Mouse (Mus musculus) hindbrain, embryonic 10.5 days (tissue): ENCODE data around the gene Mlf2. TPM values are rescaled to one million over a fixed set of nuclear protein-coding genes. Genes with fewer than 3 reads are reported as not detected.
A peak's percentile ranks its signal among the peaks of the same experiment; 100 is the strongest.

ENCODE experiments used
- DNase-seq: peaks from one replicate; pipeline ENCODE4 v3.0.0-alpha.2; 2017; ENCODE audit warnings: low spot score
- H3K27ac ChIP-seq: fragments of 300-500 bp; sonication (generic); 2 replicates; pipeline ENCODE4 v1.5.1; 2016; ENCODE audit warnings: mild to moderate bottlenecking, moderate library complexity
- H3K27me3 ChIP-seq: fragments of 300-500 bp; sonication (generic); 2 replicates; pipeline ENCODE4 v1.6.1; 2016; ENCODE audit warnings: mild to moderate bottlenecking; ENCODE audit not compliant: poor library complexity, insufficient read depth, severe bottlenecking
- H3K36me3 ChIP-seq: fragments of 300-500 bp; sonication (generic); 2 replicates; pipeline ENCODE4 v1.6.1; 2016; ENCODE audit warnings: mild to moderate bottlenecking, moderate library complexity
- H3K4me1 ChIP-seq: fragments of 300-500 bp; sonication (generic); replicated peaks from 2 replicates; pipeline ENCODE4 v1.6.1; 2016; ENCODE audit warnings: mild to moderate bottlenecking
- H3K4me3 ChIP-seq: fragments of 300-500 bp; sonication (generic); 2 replicates; pipeline ENCODE4 v1.5.1; 2016; ENCODE audit warnings: mild to moderate bottlenecking, moderate library complexity
- H3K9me3 ChIP-seq: fragments of 300-500 bp; sonication (generic); 2 replicates; pipeline ENCODE4 v1.6.1; 2016; ENCODE audit warnings: mild to moderate bottlenecking, moderate library complexity
- WGBS: fragments of 180-500 bp; shearing (Covaris S2); methylation state at CpG from one replicate; pipeline ENCODE4 v1.1.7; 2016; 5-methylcytosine and 5-hydroxymethylcytosine counted together
- polyA plus RNA-seq: library from polyadenylated mRNA; unstranded; fragments of >200 nt; fragmentation: Nextera tagmentation; extraction: Ambion mirVana; gene quantifications from 2 replicates; pipeline ENCODE4 v1.2.1, GENCODE M21; 2016

Gene Mlf2
- polyA plus RNA-seq, 1 experiment from 2014 or later = 499 TPM

DNA sequence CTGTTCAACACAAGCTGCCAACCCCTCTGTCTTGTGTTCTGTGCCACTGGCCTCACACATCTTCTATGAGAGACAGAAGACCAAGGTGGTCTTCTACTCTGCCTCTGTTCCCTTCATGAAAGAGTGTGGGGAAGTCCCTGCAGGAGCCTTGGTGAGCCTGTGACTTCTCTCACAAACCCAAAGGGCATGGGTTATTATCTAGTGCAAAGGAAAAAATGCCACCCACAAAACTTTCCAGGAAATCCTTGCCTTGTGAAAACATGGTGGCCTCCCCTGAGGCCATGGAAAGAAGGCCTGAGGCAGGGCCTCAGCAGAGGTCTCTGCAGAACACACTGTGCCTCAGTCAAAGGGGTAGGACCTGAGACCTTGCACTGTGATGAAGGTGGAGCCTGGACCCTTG lies 29.3 kb upstream of the Mlf2 start:
- Histone ChIP-seq H3K4me3 (no peak overlapping the region), H3K27me3 (no peaks in the 10 kb centered on the region; the same call in 1 of the 2 replicates), H3K27ac (no peak overlapping the region), H3K36me3 (no peaks in the 10 kb centered on the region), H3K9me3 (no peaks in the 10 kb centered on the region), H3K4me1 (peaks cover 38% of the 10 kb centered on the region)
- no peak for DNase-seq

DNA sequence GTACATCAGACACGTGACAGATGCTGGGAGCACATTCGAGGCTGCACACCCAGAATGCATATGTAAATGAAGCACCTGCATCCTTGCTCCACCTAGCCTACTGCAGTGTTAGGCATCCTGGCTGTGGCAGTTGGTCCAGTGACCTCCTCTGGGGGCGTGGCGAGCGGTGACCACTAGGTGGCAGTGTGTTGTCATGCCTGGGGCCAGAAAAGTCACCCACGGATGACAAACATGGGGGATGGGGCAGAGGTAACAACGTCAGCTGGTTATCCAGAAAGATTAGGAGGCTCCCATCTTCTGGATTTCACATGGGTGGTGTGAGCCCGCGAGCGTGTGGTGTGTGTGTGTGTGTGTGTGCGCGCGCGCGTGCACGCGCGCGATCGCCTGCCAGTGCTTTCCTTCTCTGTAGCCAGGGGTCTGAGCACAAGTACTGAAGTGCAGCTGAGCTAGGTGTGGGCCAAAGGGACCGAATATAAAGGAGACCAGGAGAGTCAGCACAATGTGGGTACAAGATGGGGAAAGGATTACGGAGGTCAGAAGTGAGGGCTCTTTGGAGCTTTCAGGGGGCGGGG lies 27.5 kb upstream of the Mlf2 start:
- H3K4me3 ChIP-seq = peak overlapping the region; percentile 61

DNA sequence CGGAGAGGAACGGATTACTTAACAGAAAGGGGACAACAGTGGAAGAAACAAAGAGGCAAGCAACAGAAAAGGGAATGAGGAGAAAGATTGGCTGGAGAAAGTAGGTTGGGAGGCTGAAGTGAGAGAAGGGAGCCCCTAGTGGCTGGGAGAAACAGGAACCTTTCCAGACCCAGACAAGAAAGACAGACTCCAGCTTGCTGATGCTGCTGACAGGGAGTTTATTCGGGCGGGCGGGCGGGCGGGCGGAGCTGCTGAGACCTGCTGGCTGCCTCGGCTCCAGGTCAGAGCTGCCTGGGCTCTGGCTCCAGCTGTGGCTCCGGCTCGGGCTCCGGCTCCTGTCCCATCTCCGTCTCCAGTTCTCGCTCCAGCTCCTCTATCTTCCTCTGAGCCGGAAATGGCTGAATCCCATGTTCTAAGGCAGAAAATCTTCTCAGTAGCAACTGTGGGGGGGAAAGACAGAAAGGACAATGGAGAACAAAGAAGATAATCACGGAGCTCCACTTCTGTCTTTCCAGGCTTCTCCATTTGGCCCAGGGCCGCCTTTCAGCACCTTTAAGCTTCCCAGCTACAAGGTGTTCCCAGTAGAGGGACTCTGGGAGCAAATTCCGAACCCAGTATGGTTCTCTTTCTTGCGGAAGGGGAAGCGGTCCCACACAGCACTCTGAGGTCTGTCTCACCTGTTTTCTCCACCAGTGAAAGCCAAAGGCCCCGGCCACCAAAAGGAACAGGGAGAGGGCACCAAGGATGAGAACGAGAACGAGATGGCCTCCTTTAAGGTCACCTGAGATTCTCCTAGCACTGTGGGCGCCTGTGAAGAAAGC lies 26.8 kb upstream of the Mlf2 start:
- H3K36me3 ChIP-seq = no peaks in the 10 kb centered on the region
- H3K4me3 ChIP-seq = peak overlapping the region; percentile 61
- H3K4me1 ChIP-seq = peaks cover 38% of the 10 kb centered on the region
- 7% methylated on average over 24 of the region's 24 CpGs for WGBS
- DNase-seq = peak; percentile 82
- peak overlapping the region; percentile 98 for H3K27ac ChIP-seq
- H3K27me3 ChIP-seq = peaks cover 16% of the 10 kb centered on the region
- no peaks in the 10 kb centered on the region for H3K9me3 ChIP-seq

More for the DNA sequence above, 27.5 kb upstream of the Mlf2 start:
- H3K36me3 ChIP-seq = no peaks in the 10 kb centered on the region
- WGBS = under 1% methylated on average over 23 of the region's 23 CpGs
- H3K27me3 ChIP-seq = peaks cover 9% of the 10 kb centered on the region
- H3K9me3 ChIP-seq = no peaks in the 10 kb centered on the region
- DNase-seq = peak; percentile 96
- H3K27ac ChIP-seq = peak overlapping the region; percentile 98
- peaks cover 38% of the 10 kb centered on the region for H3K4me1 ChIP-seq

DNA sequence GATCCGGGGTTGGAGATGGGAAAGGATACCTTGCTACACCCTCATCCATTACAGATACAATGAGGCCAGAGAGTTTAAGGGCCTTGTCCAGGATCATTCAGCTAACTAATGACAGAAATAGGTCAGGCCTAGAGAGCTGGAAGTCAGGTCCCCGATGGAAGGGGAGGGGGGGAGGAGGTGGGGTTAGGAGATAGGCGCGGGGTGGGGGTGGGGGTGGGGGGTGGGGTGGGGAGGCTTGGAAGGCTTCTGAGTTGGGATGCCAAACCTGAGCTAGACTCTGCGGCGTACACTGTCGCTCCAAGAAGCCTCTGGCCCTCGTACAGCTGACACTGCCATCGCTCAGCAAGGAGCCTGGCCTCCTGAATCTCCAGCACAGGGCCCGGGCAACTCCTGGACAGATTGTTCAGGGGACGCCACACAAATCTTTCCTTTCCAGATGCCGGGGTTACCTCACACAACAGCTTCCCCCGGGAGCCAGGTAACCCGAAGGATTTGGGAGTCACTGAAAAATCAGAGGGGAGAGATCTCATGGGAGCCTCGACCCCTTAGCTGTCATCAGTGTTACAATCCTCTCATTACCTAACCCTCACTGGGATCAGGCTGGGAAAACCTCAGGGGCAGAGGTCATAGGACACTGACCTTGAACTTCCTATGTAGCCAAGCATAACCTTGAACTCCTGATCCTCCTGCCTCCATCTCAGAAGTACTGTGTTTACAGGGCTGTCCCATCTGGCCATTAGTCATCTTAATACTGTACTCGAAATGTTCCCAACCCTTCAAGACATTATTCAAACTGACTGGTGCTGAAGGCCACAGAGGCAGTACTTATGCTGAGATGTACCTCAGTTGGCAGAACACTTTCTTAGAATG lies 26.0 kb upstream of the Mlf2 start:
- peak; percentile 15 for DNase-seq
- 34% methylated on average over 16 of the region's 16 CpGs for WGBS
- no peaks in the 10 kb centered on the region for H3K36me3 ChIP-seq
- H3K27ac ChIP-seq = peak overlapping the region; percentile 98
- peak overlapping the region; percentile 61 for H3K4me3 ChIP-seq
- no peaks in the 10 kb centered on the region for H3K9me3 ChIP-seq
- H3K4me1 ChIP-seq = peaks cover 44% of the 10 kb centered on the region
- peaks cover 25% of the 10 kb centered on the region for H3K27me3 ChIP-seq

DNA sequence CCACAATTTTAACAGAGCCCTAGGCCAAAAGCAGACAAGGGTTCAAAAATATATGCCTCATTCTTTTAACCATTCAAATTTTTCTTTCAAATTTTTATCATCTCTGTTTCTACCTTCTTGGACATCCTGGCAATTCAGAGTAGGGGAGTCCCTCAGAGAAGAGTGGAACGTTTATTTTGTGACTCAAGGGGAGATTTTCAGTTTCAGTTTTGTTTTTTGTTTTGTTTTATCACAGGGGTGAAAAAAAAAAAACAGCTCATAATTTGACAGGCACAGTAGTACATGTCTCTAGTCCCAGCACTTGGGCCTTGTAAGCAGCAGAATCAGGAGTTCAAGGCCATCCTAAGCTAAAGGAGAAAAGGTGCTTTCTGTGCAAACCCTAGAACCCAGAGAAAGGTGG lies 23.4 kb upstream of the Mlf2 start:
- Histone ChIP-seq H3K4me3 (no peak overlapping the region), H3K36me3 (peaks cover 4% of the 10 kb centered on the region), H3K27ac (no peak overlapping the region), H3K4me1 (peaks cover 48% of the 10 kb centered on the region), H3K9me3 (no peaks in the 10 kb centered on the region), H3K27me3 (peaks cover 49% of the 10 kb centered on the region)
- 92% methylated on average over 1 of the region's 1 CpGs for WGBS
- DNase-seq = no peak

DNA sequence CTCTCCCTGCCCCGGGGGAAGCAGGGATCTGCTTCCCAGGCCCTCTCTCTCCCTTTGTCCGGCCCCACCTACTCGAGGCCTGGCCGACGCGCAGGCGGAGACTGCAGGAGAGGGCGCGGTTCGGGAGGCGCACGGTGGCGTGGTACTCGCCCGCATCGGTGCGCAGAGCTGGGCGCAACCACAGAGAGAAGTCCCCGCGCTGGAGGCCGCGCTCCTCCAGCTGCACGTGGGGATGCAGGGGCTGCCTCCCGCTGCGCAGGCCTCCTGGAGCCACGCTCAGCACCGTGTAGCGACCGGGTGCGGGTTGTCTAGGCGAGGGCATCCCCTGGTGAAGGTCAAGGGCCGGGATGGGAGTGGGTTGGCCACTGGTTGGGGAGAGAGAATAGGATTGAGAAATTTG lies 21.2 kb upstream of the Mlf2 start:
- H3K4me1 ChIP-seq = peaks cover 50% of the 10 kb centered on the region
- 2% methylated on average over 32 of the region's 32 CpGs for WGBS
- H3K27ac ChIP-seq = peak overlapping the region; percentile 85
- H3K36me3 ChIP-seq = peaks cover 27% of the 10 kb centered on the region
- DNase-seq = peak; percentile 47
- H3K9me3 ChIP-seq = no peaks in the 10 kb centered on the region
- H3K27me3 ChIP-seq = peaks cover 49% of the 10 kb centered on the region
- peak overlapping the region; percentile 44 for H3K4me3 ChIP-seq

DNA sequence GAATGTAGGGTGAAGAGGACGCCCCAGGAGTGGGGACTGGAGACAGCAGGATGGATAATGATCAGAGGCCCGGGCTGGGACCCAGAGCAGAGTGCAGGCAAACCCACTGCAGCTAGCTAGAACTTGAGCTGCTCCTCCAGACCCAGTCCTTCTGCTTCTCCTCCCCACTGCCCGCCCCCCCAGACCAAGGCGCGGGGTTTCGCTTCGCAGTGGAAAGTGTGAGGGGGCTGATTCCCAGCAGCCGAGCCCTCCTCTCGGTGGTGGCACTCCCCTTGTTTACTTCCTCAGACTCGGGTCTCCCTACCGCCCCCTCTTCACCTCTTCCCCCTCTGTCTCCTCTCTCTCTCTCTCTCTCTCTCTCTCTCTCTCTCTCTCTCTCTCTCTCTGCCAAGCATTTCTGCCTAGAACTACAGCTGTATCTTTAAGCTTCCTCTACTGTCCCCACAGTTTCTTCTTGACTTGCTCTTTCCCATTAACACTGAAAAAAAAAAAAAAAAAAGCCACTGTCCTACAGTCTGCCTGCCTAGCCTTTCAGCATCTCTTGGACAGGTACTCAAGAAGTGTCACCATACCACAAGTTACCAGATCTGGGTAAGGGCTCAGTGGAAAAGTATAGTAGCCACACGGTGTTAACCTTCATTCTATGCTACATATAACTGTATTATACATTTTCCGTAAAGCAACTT lies 19.5 kb upstream of the Mlf2 start, which contains the start of gene Lag3:
Gene Lag3 (minus strand): TSS at position 173 of the 686 bp plus-strand sequence.
- Histone ChIP-seq H3K4me1 (peaks cover 59% of the 10 kb centered on the region), H3K27me3 (peaks cover 49% of the 10 kb centered on the region), H3K27ac (peak within 1 kb of the TSS; percentile 59; the same call in 1 of the 2 replicates), H3K4me3 (peak within 1 kb of the TSS; percentile 21; the same call in 1 of the 2 replicates), H3K36me3 (peaks cover 32% of the 10 kb centered on the region), H3K9me3 (no peaks in the 10 kb centered on the region)
- 23% methylated on average over 13 of the region's 13 CpGs for WGBS
- DNase-seq = peak; percentile 18

DNA sequence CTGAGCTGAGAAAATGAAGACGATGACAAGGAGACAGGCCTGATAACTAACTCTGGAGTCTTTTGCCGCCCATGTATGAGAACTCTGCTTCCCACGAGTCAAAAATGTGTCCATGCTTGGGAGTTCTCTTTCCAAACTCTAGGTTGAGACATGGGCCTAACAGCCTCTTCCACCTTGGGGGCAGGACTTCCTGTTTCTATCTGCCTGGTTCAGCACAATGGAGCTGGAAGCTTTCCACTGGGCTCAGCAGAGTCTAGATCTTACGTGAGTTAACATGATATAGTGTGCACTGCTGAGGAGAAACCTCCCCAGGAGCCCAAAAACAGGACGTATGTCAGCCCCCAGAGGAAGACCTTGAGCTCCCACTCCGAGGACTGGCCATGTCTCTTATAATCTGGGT lies 18.0 kb upstream of the Mlf2 start:
- Histone ChIP-seq H3K27me3 (peaks cover 45% of the 10 kb centered on the region), H3K36me3 (peaks cover 32% of the 10 kb centered on the region), H3K27ac (0 out of 2 replicates have a peak overlapping the region, but pooled peaks have one; percentile 100), H3K9me3 (no peaks in the 10 kb centered on the region), H3K4me3 (peak overlapping the region; percentile 90; the same call in 1 of the 2 replicates), H3K4me1 (peaks cover 70% of the 10 kb centered on the region)
- no peak for DNase-seq
- WGBS = 65% methylated on average over 6 of the region's 6 CpGs

DNA sequence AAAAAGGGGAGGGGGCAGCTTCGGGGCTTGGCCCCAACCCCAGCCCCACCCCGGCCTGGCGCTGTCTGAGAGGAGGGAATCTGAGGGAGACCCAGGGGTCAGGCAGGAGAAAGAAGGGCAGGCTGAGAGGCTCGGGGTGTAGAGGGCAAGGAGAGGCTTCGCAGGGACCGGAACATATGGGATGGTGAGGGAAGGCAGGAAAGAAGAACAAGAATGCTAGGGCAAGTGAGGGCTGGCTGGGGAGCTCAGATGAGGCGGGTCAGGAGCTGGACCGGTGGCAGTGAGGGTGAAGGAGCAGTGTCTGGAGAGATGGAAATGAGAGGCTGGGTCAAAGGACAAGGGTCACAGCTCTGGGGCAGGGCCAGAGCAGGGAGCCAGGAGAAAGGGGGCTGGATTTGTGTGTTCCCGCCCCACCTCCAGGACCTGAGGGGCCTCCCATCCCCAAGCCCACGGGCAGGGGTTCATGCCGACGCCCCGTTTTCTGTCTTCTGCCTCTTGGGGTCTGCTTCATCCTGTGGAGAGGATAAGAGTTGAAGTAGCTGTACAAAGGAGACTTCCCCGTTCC lies 17.4 kb upstream of the Mlf2 start:
- H3K9me3 ChIP-seq = no peaks in the 10 kb centered on the region
- DNase-seq = peak; percentile 38
- peak overlapping the region; percentile 90; the same call in 1 of the 2 replicates for H3K4me3 ChIP-seq

DNA sequence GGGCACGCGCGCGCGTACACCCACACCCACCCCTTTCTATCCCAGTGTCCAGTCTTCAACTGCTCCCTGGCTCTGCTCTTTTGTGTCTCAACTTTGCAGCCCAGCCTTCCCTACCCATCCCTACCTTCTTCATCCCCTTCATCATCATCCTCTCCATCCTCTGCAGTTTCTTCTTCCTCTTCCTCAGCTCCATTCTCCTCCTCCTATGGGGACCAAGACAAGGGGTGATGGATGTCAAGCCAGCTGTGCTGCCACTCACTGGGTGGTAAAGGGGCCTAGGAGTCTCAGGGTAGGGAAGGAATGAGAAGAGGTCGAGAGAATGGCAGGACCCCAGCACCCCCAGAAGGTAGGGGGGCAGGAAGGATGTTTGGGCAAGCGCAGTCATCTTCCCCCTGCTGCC lies 16.7 kb upstream of the Mlf2 start:
- H3K27ac ChIP-seq = peak overlapping the region; percentile 100
- WGBS = 81% methylated on average over 7 of the region's 7 CpGs
- H3K9me3 ChIP-seq = no peaks in the 10 kb centered on the region
- H3K4me3 ChIP-seq = peak overlapping the region; percentile 90
- peaks cover 32% of the 10 kb centered on the region for H3K27me3 ChIP-seq
- H3K36me3 ChIP-seq = peaks cover 32% of the 10 kb centered on the region
- H3K4me1 ChIP-seq = peaks cover 81% of the 10 kb centered on the region
- no peak for DNase-seq

More for the DNA sequence above, 17.4 kb upstream of the Mlf2 start:
- peaks cover 76% of the 10 kb centered on the region for H3K4me1 ChIP-seq
- H3K36me3 ChIP-seq = peaks cover 32% of the 10 kb centered on the region
- H3K27me3 ChIP-seq = peaks cover 39% of the 10 kb centered on the region
- peak overlapping the region; percentile 100 for H3K27ac ChIP-seq
- WGBS = 47% methylated on average over 14 of the region's 14 CpGs

DNA sequence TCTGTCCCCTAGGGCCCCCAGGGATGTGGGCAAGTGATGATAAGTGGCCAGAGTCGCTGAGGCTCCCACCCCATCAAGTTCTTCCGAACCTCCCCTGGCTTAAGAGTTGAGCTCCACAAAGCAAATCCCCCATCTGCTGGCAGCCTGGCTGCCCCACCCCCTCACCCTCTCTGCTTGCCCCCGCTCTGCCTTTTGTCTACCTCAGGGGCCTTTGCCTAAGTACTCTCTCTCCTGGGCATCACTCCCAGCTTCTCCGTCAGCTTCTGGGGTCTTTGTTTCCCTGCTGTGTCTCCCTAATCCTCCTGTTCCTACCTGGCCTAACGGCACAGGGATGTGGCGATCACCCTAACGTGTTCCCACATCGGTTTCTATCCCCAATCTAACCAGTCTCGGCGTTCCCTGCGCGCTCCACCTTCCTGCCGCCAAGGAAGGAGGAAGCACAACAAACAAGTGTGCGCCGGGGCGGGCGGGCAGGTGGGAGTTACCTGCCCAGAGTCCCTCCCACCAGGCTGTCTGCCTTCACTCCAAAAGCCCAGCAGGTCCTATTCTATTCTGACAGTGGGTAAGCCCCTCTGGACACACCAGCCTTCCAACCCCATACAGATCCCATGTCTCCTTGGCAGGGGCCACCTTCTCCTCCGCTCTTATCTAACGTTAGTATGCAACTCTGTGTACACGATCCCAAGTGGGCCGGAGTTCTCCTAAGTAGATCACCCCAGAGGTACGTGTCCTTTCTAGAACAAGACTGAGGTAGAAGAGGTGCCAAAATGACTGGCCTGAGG lies 15.8 kb upstream of the Mlf2 start:
- peak; percentile 42 for DNase-seq
- Histone ChIP-seq H3K4me3 (peak overlapping the region; percentile 90), H3K4me1 (peaks cover 81% of the 10 kb centered on the region), H3K36me3 (peaks cover 32% of the 10 kb centered on the region), H3K27me3 (peaks cover 23% of the 10 kb centered on the region), H3K27ac (peak overlapping the region; percentile 100), H3K9me3 (no peaks in the 10 kb centered on the region)
- 12% methylated on average over 22 of the region's 22 CpGs for WGBS
